10 mouse cellular contexts compared by ENCODE assay signal in genomic region chr7:133037217-133037616, GRCm38 (mm10).
A peak's percentile ranks its signal among the peaks of the same experiment; 100 is the strongest.
DNase-seq lines count a peak whose midpoint lies in the region; ATAC-seq and TF ChIP-seq lines count a peak whose summit lies in the region.
"Had no signal": no experiment of that assay in that cellular context is flagged by ENCODE, and none has a peak within 500 bp of the region (broad histone marks: within the 10 kb centered on the region; RNA-seq: fewer than 3 reads in every experiment).

No protein-coding gene starts in this region.

- intact Hi-C loops in gastrocnemius, adult 2 months (cut with DNase I) = no loop called here
- intact Hi-C loops in gastrocnemius, postnatal 14 days (cut with DNase I; ENCODE audit: low total_unique reads) = loop anchor here (10.0 kb wide), 1 partner anchor 78 kb away; no protein-coding TSS in a partner anchor
- intact Hi-C loops in left cerebral cortex, postnatal 14 days (cut with DNase I) = loop anchor here (10.0 kb wide), 1 partner anchor 518 kb away; no protein-coding TSS in a partner anchor

- WGBS in heart, embryonic 11.5 days (ENCODE audit: insufficient replicate concordance) = 52% methylated on average over 5 of the region's 5 CpGs
- WGBS in kidney, postnatal 0 days = 42% methylated on average over 5 of the region's 5 CpGs

- TF ChIP-seq CTCF in gastrocnemius, adult 2 months (IDR thresholded peaks at IDR 0.05) = no peak
- no peak for TF ChIP-seq CTCF in kidney, postnatal 0 days (IDR thresholded peaks at IDR 0.05; ENCODE audit: low read depth)

- H3K27me3 ChIP-seq in heart, embryonic 11.5 days (ENCODE audit: control insufficient read depth, insufficient read depth, low read length) = no peaks in the 10 kb centered on the region
- no peaks in the 10 kb centered on the region for H3K27me3 ChIP-seq in kidney, postnatal 0 days (ENCODE audit: insufficient read depth, low read length)

- H3K4me2 ChIP-seq in heart, embryonic 11.5 days = peak overlapping the region; percentile 16; the same call in 1 of the 2 replicates
- H3K4me2 ChIP-seq in kidney, postnatal 0 days (ENCODE audit: low read length) = no peak overlapping the region

- no peaks in the 10 kb centered on the region for H3K36me3 ChIP-seq in heart, embryonic 11.5 days (ENCODE audit: control insufficient read depth, insufficient read depth, low read length)
- H3K36me3 ChIP-seq in kidney, postnatal 0 days (ENCODE audit: insufficient read depth, low read length) = no peaks in the 10 kb centered on the region

- ATAC-seq in heart, embryonic 11.5 days (replicated peaks; ENCODE audit: insufficient number of reproducible peaks, low FRiP score, low TSS enrichment) = 0 out of 2 replicates have a peak, but pooled peaks have one; percentile 19
- no peak for ATAC-seq in kidney, postnatal 0 days (replicated peaks; ENCODE audit: low FRiP score, low read depth)
- no peak for ATAC-seq in activated CD4-positive, CD25-positive, alpha-beta regulatory T cell, adult 4 months
- ATAC-seq: midbrain, embryonic 16.5 days had no signal

- peak overlapping the region; percentile 56 for H3K27ac ChIP-seq in gastrocnemius, adult 2 months
- peak overlapping the region; percentile 47 for H3K27ac ChIP-seq in heart, embryonic 11.5 days (ENCODE audit: low read depth, low read length)
- H3K27ac ChIP-seq in kidney, postnatal 0 days = peak overlapping the region; percentile 77

- H3K4me3 ChIP-seq in gastrocnemius, adult 2 months = no peak overlapping the region
- no peak overlapping the region for H3K4me3 ChIP-seq in heart, embryonic 11.5 days (ENCODE audit: low read depth, low read length)
- no peak overlapping the region for H3K4me3 ChIP-seq in kidney, postnatal 0 days (replicated peaks; ENCODE audit: low read depth, low read length)

- H3K9ac ChIP-seq in heart, embryonic 11.5 days (ENCODE audit: low read depth, low read length) = peak overlapping the region; percentile 22; the same call in 1 of the 2 replicates
- H3K9ac ChIP-seq in kidney, postnatal 0 days (ENCODE audit: low read depth, low read length) = no peak overlapping the region

- no peaks in the 10 kb centered on the region for H3K9me3 ChIP-seq in heart, embryonic 11.5 days (replicated peaks; ENCODE audit: control insufficient read depth, low read length)
- no peaks in the 10 kb centered on the region for H3K9me3 ChIP-seq in kidney, postnatal 0 days (replicated peaks; ENCODE audit: low read length)

- H3K4me1 ChIP-seq in heart, embryonic 11.5 days (ENCODE audit: control insufficient read depth, insufficient read depth, low read length) = peaks cover 88% of the 10 kb centered on the region
- peaks cover 45% of the 10 kb centered on the region for H3K4me1 ChIP-seq in kidney, postnatal 0 days (replicated peaks; ENCODE audit: insufficient read depth, low read length)

- peak; percentile 19 for DNase-seq in gastrocnemius, adult 2 months
- no peak for DNase-seq in gastrocnemius, postnatal 14 days
- DNase-seq in A20 (ENCODE audit: low read depth, low spot score) = peak; percentile 12
- DNase-seq in kidney, postnatal 0 days (ENCODE audit: low spot score) = peak; percentile 83
- DNase-seq in Muller cell, postnatal 12 days (ENCODE audit: inconsistent ontology term) = no peak
- no peak for DNase-seq in left cerebral cortex, postnatal 14 days (ENCODE audit: low spot score in 2 of 2)
- DNase-seq: cerebellum, adult 11 months had no signal

Comparison
In these comparisons a context has a peak if more than half of its experiments do, and no peak if none do; other contexts are left out.
1. DNase-seq: peak in gastrocnemius, adult 2 months (single experiment), A20 (single experiment) and kidney, postnatal 0 days (single experiment); none in gastrocnemius, postnatal 14 days (single experiment), Muller cell, postnatal 12 days (single experiment) and left cerebral cortex, postnatal 14 days (0 of 2).
2. Peak in every context shown above with its lines, with median percentiles within 50 percentile points of each other: H3K27ac ChIP-seq.